Comparison of ENCODE assay signal across 23 mouse cellular contexts in the genomic region with DNA sequence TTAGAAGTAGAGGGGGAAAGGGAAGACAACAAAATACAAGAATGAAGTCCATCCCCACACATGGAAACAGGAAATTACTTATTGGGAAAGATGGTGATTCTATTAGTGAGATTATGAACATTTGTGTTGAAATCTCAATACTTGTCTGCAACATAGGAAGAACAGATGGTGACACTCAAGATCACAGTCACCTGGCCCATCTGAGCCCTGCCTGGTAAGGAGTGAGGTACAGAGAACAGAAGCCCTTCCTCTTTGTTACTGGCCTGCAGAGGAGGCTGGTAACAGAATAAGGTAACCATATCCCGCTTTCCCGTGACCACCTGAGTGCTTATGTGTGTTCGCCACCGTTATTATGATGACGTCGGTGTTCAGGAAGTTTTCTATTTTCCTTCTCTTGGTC.
"Had no signal": no experiment of that assay in that cellular context is flagged by ENCODE, and none has a peak within 500 bp of the region (broad histone marks: within the 10 kb centered on the region; RNA-seq: fewer than 3 reads in every experiment).

No protein-coding gene starts in this region.

- H3K27ac ChIP-seq: heart, embryonic 10.5 days; hindbrain, embryonic 10.5 days; hindbrain, embryonic 12.5 days; hindbrain, embryonic 14.5 days; intestine, embryonic 15.5 days; layer of hippocampus, adult 2 months; limb, embryonic 10.5 days; limb, embryonic 12.5 days; liver, embryonic 13.5 days; liver, embryonic 15.5 days had no signal

- H3K27me3 ChIP-seq: heart, embryonic 12.5 days; hindbrain, embryonic 12.5 days; intestine, embryonic 15.5 days; limb, embryonic 12.5 days; liver, embryonic 13.5 days; liver, embryonic 15.5 days had no signal

- DNase-seq: gastrocnemius, postnatal 14 days; gastrocnemius, postnatal 36 days; heart, adult 11 months; heart, postnatal 10 days; heart, postnatal 4 days; kidney, adult 18-20 months; kidney, adult 8-10 months; kidney, postnatal 10 days; kidney, postnatal 25 days; kidney, postnatal 4 days; liver; liver, embryonic 13.5 days; liver, postnatal 0 days had no signal

- H3K36me3 ChIP-seq: heart, embryonic 10.5 days; heart, embryonic 12.5 days; hindbrain, embryonic 10.5 days; hindbrain, embryonic 12.5 days; intestine, embryonic 15.5 days; limb, embryonic 10.5 days; limb, embryonic 12.5 days; liver, embryonic 13.5 days; liver, embryonic 15.5 days had no signal

- H3K4me1 ChIP-seq: heart, embryonic 10.5 days; heart, embryonic 12.5 days; hindbrain, embryonic 10.5 days; limb, embryonic 10.5 days; limb, embryonic 12.5 days; liver, embryonic 15.5 days had no signal

- H3K4me3 ChIP-seq: heart, embryonic 10.5 days; heart, embryonic 12.5 days; hindbrain, embryonic 10.5 days; hindbrain, embryonic 12.5 days; intestine, embryonic 15.5 days; layer of hippocampus, adult 2 months; limb, embryonic 10.5 days; limb, embryonic 12.5 days; liver, embryonic 13.5 days; liver, embryonic 15.5 days had no signal

- H3K9ac ChIP-seq: heart, embryonic 12.5 days; hindbrain, embryonic 12.5 days; hindbrain, embryonic 14.5 days; intestine, embryonic 15.5 days; limb, embryonic 12.5 days; liver, embryonic 13.5 days; liver, embryonic 15.5 days; liver, postnatal 0 days had no signal
